Mouse (Mus musculus) brain, embryonic 14.5 days (tissue): Measurements from ENCODE around the gene Tent5c.

Experiments
- CTCF ChIP-seq: fragments of 200-500 bp; IDR thresholded peaks from 2 replicates; pipeline ENCODE4 v1.5.1; 2012; ENCODE audit warnings: inconsistent platforms, mild to moderate bottlenecking, moderate library complexity, borderline replicate concordance; ENCODE audit not compliant: insufficient read depth, insufficient read length; ENCODE audit errors: extremely low read depth
- POLR2A ChIP-seq: fragments of 200-500 bp; IDR thresholded peaks from 2 replicates; pipeline ENCODE4 v1.6.1; 2012; ENCODE audit warnings: mild to moderate bottlenecking, inconsistent platforms, borderline replicate concordance; ENCODE audit not compliant: poor library complexity, insufficient read depth, insufficient read length, severe bottlenecking; ENCODE audit errors: extremely low read depth

GRCm38 (mm10) chr3:100421354-100421753 is 67.8 kb downstream of the Tent5c start:
- TF ChIP-seq POLR2A, result no peak
- TF ChIP-seq CTCF, result no peak
